Mouse (Mus musculus) olfactory bulb, adult 2 months (tissue): ENCODE data around the gene Slc19a1.

Experiments
- CTCF ChIP-seq: fragments of 200-500 bp; IDR thresholded peaks from 2 replicates; pipeline ENCODE4 v1.5.1; 2012; ENCODE audit warnings: low read depth, mild to moderate bottlenecking, low read length, moderate library complexity; ENCODE audit not compliant: insufficient read depth
- POLR2A ChIP-seq: fragments of 200-500 bp; IDR thresholded peaks from 2 replicates; pipeline ENCODE4 v1.6.1; 2012; ENCODE audit warnings: mild to moderate bottlenecking, low read depth, low read length, moderate library complexity; ENCODE audit not compliant: insufficient read depth

DNA sequence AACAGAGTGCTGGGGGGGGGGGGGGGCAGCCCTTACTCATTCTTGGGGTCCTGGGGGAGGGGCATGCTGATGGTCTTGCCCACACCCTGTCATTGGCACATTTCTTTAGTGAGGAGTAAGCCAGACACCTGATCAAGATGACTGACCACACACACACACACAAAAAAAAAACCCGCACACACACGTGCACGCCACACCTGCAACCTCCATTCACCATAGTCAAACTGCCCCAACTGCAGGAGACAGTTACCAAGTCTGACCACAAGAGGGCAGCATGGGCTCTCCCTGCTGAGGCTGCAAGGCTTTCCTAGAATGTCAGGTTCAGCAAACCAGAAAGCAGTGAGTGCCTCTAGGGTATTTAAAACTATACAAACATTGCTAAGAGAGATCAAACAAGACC is 50.4 kb downstream of the Slc19a1 start:
- peak; percentile 85; the same call in 1 of the 2 replicates for TF ChIP-seq CTCF
- TF ChIP-seq POLR2A, result no peak
